Mouse (Mus musculus) regulatory T cell (primary cell): ENCODE results near the gene Irf1.
"Not testable (repeated sequence)": the region's sequence is repeated elsewhere in the genome, so short reads cannot be mapped to it uniquely, and the experiment has no call there.

ENCODE experiments used
- in situ Hi-C: fragments of 300-600 bp; cut with MboI, MseI; formaldehyde crosslinking; loops from one replicate; pipeline ENCODE4 v1.15.1; 2025; ENCODE audit warnings: high pct_unique_total_duplicates

Irf1 gene

DNA sequence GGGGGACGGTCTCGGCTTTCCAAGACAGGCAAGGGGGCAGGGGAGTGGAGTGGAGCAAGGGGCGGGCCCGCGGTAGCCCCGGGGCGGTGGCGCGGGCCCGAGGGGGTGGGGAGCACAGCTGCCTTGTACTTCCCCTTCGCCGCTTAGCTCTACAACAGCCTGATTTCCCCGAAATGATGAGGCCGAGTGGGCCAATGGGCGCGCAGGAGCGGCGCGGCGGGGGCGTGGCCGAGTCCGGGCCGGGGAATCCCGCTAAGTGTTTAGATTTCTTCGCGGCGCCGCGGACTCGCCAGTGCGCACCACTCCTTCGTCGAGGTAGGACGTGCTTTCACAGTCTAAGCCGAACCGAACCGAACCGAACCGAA is at the start of gene Irf1:
Gene Irf1, plus strand, starts transcription at position 255 of the 365 bp plus-strand sequence.
- in situ Hi-C loops: no loop called here

DNA sequence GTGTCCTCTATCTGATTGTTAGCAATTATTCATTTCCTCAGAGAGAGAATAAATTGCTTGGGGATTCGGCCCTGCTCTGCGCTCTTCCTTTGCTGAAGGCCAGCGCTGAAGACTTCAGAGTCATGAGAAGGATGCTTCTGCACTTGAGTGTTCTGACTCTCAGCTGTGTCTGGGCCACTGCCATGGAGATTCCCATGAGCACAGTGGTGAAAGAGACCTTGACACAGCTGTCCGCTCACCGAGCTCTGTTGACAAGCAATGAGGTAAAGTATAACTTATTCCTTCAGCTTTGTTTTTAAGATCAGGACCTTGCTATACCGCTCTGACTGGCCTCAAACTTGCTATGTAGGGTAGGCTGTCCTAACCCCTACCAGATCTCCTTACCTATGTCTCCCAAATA is 49.1 kb upstream of the Irf1 start, which contains the start of gene Il5:
Gene Il5, plus strand, starts transcription at position 80 of the 400 bp plus-strand sequence.
- in situ Hi-C loops: no loop called here

DNA sequence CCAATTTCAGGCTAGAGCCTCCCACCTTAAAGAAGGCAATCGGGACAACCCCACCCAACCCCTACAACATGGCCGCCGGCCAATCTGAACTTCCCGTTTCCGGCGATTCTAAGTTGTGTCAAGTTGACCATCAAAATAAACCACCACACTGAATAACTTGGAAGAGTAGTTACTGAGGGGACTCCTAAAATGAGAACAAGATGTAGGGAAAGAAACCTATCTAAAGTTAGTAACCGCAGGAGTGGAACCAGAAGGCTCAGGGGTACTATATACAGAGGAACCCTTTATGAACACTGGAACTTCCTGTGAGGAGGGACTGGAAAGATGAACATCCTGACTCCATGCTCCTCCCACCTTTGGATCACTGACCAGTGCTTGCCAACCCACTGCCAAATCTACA is 38.4 kb upstream of the Irf1 start:
- in situ Hi-C loops: loop anchor here (10.0 kb wide), 1 partner anchor 1033 kb away; no protein-coding TSS in a partner anchor

DNA sequence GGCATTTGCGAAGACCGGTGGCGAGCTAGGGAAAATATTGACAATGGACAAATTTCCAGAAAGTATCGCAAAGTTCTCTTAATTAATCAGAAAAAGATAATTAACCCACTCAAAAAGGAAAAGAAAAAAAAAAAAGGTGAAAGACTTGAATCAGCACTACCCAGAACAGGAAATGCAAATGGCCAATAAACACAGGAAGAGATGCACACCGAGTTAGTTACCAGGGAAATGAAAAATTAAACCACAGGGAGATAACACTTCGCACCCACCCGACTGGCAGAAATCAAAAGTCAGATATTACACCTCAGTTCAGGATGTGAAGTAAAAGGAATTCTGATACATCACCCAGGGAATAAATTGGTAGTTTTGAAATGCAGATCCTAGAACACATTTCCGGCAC is 37.6 kb upstream of the Irf1 start:
- in situ Hi-C loops: loop anchor here (10.0 kb wide), 1 partner anchor 1033 kb away; no protein-coding TSS in a partner anchor

DNA sequence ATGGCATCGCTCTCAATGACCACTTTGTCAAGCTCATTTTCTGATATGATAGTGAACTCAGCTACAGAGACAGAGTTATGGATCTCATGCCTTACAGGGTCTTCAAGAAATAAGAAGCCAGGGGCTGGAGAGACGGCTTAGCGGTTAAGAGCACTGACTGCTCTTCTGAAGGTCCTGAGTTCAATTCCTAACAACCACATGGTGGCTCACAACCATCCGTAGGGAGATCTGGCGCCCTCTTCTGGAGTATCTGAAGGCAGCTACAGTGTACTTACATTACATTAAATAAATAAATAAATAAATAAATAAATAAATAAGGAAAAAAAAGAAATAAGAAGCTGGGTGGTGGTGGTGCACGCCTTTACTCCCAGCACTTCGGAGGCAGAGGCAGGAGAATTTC is 36.0 kb upstream of the Irf1 start:
- in situ Hi-C loops: loop anchor here (10.0 kb wide), 1 partner anchor 1031 kb away; no protein-coding TSS in a partner anchor

DNA sequence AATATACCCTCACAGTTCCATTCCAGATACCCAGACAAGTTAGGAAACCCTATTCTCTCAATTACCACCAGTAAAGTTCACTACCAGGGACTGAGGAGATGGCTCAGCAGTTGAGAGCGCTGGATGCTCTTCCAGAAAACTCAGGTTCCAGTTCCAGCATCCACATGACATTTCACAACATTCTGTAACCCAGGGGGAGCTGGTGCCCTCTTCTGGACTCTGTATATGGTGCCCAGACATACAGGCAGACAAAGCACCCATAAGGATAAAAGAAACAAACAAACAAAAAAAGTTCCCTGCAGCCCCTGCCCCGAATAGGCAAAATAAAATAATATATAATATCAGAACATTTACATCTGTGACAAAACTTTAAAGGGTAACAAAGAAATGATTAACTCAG is 35.4 kb upstream of the Irf1 start:
- in situ Hi-C loops: loop anchor here (10.0 kb wide), 1 partner anchor 1030 kb away; no protein-coding TSS in a partner anchor

DNA sequence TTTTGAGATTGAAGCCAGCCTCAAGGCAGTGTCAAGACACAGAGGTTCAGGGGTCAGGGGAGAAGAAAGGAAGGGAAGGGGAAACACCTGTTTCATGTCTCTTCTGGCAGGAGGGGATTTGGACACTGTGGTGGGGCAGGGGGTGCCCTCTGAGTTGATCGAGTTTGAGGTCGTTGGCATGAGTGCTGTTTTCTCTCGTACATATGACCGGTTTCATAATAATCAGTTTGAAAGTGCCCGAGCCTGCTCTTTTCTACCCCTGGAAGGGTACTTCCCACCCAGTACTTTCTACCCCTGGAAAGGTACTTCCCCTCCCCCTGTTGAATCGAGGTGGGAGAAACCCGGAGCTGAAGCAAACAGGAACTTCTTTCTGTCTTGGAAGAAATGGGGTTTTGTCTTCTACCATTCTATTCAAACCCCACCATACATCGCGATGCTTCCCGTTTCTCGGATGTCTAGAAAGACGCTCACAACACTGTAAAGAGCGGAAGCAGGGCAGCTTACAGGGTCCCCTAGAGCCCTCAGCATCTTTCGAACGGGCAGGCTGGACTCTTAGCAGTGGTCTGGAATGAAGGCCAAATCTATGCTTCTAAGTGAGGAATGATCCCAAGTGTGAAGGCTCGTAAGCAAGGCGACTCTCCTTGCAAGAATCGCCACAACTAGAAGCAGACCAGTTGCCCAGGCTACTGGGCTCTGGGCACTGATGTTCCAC is 34.7 kb upstream of the Irf1 start:
- in situ Hi-C loops: loop anchor here (10.0 kb wide), 1 partner anchor 1030 kb away; no protein-coding TSS in a partner anchor

DNA sequence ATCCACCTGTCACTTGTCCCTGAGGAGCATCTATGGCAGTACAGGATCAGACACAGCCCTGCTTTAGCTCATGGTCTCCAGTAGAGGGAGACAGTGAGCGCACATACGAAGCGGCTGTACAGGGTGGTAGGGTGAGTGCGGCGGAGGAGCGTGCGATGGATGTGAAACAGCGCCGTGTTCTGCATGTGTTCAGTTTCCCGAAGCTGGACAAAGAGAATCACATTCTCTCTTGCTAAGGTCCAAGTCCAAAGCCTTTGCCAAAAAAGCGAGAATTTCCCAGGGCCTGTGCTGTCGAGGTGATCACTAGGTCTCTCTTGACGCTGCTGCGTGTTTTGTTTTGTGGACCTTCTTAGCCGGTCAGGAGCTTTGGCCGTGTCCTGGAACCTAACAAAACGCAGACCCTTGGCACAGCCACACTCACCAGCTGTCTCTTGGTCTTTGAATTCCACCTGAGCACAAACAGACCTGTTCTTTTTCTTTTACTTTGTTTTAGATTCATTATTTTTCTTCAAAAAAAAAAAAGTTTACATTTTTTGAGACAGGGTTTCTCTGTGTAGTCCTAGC is 34.0 kb upstream of the Irf1 start:
- in situ Hi-C loops: loop anchor here (10.0 kb wide), 1 partner anchor 1029 kb away; no protein-coding TSS in a partner anchor

DNA sequence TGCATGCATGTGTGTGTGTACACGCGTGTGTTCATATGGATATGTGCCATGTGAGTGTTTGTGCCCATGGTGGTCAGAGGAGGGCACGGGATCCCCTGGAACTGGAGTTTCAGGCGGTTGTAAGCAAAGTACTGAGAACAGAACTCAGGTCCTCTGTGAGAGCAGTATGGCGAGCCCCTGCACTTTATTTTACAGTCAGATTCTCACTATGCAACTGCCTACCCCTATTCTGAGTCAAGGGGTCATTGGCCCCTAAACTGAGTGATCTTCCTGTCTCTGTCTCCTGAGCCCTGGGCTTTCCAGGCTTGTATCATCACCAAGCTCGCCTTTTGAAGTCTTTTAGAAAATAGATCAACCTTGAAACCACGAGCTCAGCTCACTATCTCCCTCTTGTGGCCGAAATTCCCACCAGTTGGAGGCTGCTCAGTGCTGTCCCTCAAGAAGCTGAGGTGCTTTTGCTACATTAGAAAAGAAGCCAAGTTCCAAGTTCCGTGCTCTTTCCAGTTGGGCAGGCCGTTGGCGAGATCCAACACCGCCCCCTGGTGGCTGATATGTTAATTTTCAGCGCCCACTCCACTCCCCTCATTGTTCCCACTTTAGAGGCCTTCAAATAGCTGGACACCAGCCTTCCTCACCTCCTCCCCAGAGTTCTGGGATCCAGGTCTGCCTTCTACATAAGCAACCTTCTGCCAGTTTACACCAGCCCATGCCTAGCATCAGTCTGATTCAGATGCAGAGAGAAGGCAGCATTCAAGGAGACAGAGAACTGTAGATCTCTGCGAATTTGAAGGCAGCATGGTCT is 32.8 kb upstream of the Irf1 start:
- in situ Hi-C loops: loop anchor here (10.0 kb wide), 1 partner anchor 1028 kb away; no protein-coding TSS in a partner anchor

DNA sequence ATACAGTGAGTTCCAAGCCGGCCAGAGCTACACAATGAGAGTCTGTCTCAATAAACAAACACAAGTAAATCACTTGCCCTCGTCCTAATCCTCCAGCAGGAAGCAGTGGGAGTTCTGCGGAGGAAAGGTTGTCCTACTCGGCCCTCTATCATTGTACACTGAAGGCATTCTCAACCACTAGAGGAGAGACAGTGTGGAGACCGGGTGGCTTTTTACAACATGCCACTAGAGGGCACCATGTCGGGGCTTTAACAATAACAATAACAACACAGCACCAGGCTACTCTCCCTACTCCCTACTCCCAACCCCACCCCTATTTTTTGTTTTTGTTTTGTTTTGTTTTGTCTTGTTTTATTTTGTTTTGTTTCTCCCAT is 32.3 kb upstream of the Irf1 start:
- in situ Hi-C loops: loop anchor here (10.0 kb wide), 1 partner anchor 1027 kb away; no protein-coding TSS in a partner anchor

DNA sequence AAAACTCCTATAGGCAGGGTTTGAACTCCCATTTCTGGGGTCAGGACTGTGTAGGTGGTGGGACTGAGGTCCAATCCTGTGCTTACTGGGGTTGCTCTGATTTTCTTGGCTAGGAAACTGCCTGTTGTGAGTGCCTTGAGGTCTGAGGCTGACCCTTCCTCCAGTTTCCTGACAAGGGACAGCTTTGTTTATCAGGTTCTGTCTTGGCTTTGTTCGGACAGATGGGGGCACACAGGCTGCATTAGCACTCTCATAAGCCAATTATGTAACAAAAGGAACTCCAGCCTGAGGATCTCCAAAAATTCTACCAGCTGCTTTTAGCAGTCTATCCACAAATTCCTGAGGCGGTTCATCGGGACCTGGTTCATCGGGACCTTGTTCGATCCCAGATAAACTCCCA is 27.5 kb upstream of the Irf1 start:
- in situ Hi-C loops: no loop called here

DNA sequence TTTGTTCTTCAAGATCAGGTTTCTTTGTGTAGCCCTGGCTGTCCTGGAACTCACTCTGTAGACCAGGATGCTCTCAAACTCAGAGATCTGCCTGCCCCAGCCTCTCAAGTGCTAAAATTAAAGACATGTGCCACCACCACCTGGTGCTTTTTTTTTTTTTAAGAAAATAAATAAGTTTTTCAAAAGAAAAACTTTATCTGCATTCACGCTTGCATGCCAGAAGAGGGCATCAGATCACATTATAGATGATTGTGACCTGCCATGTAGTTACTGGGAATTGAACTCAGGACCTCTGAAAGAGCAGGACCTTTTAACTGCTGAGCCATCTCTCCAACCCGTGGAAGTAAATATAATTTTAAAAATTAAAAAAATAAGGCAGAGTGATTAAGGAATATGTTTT is 24.6 kb upstream of the Irf1 start:
- in situ Hi-C loops: loop anchor here (5.0 kb wide), 1 partner anchor 107 kb away; no protein-coding TSS in a partner anchor

DNA sequence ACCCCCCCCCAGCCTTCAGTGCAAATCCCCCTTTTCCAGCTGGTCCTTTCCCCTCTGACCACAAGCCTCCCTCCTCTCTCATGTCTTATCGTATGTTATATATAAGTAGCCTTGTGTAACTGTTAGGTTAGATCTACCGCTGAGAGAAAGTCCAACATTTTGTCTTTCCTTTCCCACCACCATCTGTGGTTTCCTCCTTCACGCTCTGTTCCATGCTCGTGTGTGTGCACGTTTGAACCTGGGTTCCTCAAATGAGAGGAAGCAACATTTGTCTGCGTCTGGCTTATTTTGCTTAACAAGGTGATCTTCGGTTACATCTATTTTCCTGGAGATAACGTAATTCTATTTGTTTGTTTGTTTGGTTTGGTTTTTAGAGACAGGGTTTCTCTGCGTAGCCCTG is 21.8 kb upstream of the Irf1 start:
- in situ Hi-C loops: loop anchor here (5.0 kb wide), 1 partner anchor 104 kb away; no protein-coding TSS in a partner anchor

DNA sequence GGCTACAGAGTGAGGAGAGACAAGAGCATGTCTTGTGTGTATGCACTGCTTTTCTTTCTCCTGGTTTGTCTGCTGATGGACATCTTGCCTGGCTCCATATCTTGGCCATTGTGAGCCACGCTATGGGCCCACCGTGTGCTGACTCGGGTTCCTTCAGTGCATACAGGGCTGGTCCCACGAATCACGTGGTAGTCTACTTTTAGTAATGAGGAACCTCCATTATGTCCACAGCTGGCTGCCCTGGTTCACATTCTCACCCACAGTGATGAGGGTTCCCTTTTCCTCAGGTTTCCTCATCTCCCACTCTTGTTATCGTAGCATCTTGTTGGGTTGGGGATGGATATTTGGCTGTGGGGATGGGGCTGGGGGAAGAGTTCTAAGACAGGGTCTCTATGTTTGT is 21.2 kb upstream of the Irf1 start:
- in situ Hi-C loops: loop anchor here (5.0 kb wide), 1 partner anchor 104 kb away; no protein-coding TSS in a partner anchor

DNA sequence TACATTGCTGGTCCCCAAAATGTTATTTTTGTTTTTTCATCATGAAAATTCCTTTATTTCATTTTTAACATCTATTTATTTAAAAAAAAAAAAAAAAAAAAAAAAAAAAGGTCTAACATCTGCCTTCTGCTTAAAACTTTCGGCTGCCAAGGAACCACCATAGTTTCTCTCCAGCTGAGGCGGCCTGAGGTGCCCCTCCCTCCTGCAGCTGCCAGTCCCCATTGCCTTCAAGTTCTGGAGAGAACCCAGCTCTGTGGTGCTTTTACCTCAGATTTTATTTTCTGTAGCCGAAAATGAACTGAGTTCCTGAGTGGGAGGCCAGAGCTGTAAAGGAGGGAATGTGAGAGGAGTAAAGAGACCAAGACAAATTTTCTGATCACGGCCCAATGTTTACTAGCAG is 20.5 kb upstream of the Irf1 start:
- in situ Hi-C loops: loop anchor here (5.0 kb wide), 1 partner anchor 103 kb away; no protein-coding TSS in a partner anchor

DNA sequence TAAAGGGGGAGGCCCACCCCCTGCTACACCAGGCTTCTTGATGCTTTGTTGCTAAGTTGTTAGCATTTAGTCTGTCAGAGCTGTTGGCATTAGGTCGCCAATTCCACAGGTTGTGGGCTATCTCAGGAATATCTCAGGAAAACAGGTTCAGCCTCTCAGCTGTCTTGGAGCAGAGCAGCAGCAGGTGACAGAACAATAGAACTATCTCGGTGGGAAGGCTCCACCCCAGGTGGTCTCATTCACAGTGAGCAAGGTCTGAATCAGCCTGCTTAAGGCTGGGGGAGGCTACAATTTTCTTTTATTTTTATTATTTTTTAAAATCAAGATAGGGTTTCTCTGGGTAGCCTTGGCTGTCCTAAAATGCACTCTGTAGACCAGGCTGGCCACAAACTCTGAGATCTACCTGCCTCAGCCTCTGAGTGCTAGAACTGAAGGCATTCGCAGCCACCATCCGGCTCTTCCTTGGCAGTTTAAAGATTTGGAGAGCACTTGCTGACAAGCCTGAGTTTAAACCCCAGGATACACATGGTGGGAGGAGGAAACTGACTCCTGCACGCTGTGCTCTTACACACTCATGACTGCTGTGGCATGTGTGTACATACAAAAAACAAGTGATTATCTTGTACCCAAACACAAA is 20.0 kb upstream of the Irf1 start:
- in situ Hi-C loops: loop anchor here (5.0 kb wide), 1 partner anchor 102 kb away; no protein-coding TSS in a partner anchor

DNA sequence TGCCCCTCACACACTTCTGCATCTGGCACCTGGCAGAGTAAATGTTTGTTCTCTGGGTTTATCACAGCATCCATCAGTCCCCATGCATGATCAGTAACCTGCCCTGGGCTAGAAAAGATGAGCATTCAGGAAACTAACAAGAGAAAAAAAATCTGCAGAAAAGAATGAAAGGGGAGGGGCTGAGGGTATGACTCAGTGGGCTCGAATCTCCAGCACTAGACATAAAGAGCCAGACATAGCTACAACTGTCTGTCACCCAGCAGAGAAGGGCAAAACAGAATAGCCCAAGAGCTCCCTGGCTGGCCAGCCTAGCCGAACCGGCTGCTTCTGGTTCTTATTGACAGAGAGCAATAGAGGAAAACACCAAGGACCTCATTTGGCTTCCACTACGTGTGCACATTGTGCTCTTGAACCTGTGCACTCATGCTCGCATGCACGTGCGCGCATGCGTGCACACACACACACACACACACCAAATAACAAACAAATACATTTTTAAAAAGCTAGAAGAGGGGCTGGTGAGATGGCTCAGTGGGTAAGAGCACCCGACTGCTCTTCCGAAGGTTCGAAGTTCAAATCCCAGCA is 14.7 kb upstream of the Irf1 start:
- in situ Hi-C loops: no loop called here

DNA sequence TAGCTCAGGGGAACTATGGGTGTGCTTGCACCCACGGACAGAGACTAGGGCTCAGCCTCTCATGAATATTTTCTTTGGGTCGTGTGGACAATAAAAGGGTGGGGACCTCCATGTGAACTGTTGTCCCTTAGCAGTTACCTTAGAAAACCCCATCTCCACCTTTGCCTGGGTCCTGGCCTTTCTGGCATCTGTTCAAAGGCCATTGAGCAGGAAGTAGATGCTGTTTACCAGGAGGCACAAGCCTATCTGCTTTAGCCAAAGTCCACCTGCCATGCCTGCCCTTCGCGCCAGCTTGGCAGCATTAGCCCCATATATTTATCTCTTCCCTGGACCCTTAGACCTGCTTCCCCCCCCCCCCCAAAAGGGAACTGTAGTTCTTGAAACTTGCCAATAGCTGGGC is 12.2 kb upstream of the Irf1 start:
- in situ Hi-C loops: no loop called here

DNA sequence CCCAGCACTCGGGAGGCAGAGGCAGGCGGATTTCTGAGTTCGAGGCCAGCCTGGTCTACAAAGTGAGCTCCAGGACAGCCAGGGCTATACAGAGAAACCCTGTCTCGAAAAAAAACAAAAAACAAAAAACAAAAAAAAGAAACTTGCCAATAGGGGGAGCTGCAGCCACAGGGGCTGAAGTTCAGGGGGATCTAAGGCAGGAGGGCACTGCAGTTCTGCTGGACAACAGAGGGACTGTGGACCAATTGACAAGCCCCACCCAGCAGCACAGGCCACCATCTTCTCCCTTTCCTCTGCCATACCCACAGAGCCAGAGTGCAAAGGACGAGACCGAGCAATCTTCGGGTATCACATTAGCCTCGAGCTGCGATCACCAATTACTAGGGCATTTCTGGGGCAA is 11.8 kb upstream of the Irf1 start:
- in situ Hi-C loops: not testable (repeated sequence)

DNA sequence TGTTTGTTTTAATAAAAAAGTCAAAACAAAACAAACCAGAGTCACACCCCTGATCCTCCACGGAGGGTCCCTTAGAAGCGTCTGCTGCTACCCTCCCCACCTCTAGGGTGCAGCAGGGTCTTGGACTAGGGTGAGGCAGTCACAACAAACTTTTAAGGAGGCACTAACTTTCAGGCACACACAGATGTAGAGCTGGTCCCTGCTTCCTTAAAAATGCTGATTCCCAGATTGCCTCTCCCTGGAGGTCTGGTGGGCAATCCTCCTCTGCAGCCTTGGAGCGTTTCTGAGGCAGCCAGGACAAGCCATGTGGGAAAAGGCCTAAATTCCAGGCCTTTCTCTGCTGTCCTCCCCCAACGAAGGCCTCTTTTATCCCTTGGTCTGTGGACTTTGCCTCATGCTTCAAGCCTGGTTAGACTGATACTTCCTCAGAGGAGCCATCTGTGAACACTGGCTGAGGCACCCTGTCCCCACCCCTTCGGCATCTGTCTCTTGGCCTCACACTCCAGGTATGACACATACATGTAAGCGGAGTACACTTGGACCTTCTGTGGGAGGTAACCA is 10.9 kb upstream of the Irf1 start:
- in situ Hi-C loops: no loop called here
